Comparison of ENCODE assay signal across 26 mouse cellular contexts in genomic region chr13:33930912-33931311, GRCm38 (mm10). TPM values are rescaled to one million over a fixed set of nuclear protein-coding genes. Genes with fewer than 3 reads are reported as not detected.
DNase-seq lines count a peak whose midpoint lies in the region; ATAC-seq lines count a peak whose summit lies in the region.
"Had no signal": no experiment of that assay in that cellular context is flagged by ENCODE, and none has a peak within 500 bp of the region (broad histone marks: within the 10 kb centered on the region; RNA-seq: fewer than 3 reads in every experiment).

No protein-coding gene starts in this region.

- peak; percentile 31 for DNase-seq in adrenal gland, postnatal 10 days
- DNase-seq in adrenal gland, postnatal 4 days (ENCODE audit: low spot score in 2 of 2), result no peak
- DNase-seq in testis, postnatal 14 days (ENCODE audit: low spot score), result peak; percentile 27
- no peak for DNase-seq in testis, postnatal 10 days (ENCODE audit: low spot score)
- DNase-seq in heart, adult 9 months (ENCODE audit: low spot score in 2 of 2), result peak; percentile 78 to 79
- DNase-seq in skeletal muscle tissue, adult 2 months (ENCODE audit: low read depth, low spot score), result peak; percentile 47
- no peak for DNase-seq in layer of hippocampus, postnatal 10 days (ENCODE audit: low spot score in 2 of 2)
- DNase-seq: cerebellum, adult 11 months; cerebellum, postnatal 14 days; embryo, embryonic 11 days; forebrain, postnatal 0 days; kidney, postnatal 10 days; layer of hippocampus, postnatal 36 days; right cerebral cortex, postnatal 4 days; thymus, postnatal 25 days had no signal

- no peaks in the 10 kb centered on the region for H3K4me1 ChIP-seq in kidney, embryonic 14.5 days (ENCODE audit: control insufficient read depth, insufficient read depth, low read length)
- H3K4me1 ChIP-seq: neural tube, embryonic 12.5 days had no signal

- WGBS in kidney, embryonic 14.5 days, result 81% methylated on average over 3 of the region's 3 CpGs

- H3K4me3 ChIP-seq in kidney, embryonic 14.5 days (ENCODE audit: low read length), result no peak overlapping the region
- H3K4me3 ChIP-seq: hindbrain, embryonic 10.5 days; limb, embryonic 15.5 days; neural tube, embryonic 12.5 days had no signal

- H3K36me3 ChIP-seq in kidney, embryonic 14.5 days (ENCODE audit: control insufficient read depth, insufficient read depth, low read length), result no peaks in the 10 kb centered on the region
- H3K36me3 ChIP-seq: hindbrain, embryonic 10.5 days; neural tube, embryonic 12.5 days had no signal

- no peak overlapping the region for H3K4me2 ChIP-seq in kidney, embryonic 14.5 days (replicated peaks; ENCODE audit: low read depth, low read length)
- H3K4me2 ChIP-seq: limb, embryonic 15.5 days; midbrain, embryonic 11.5 days; neural tube, embryonic 12.5 days had no signal

- no peak overlapping the region for H3K9ac ChIP-seq in kidney, embryonic 14.5 days (ENCODE audit: low read depth, low read length)
- H3K9ac ChIP-seq: forebrain, postnatal 0 days; limb, embryonic 15.5 days; neural tube, embryonic 12.5 days had no signal

- no peaks in the 10 kb centered on the region for H3K9me3 ChIP-seq in kidney, embryonic 14.5 days (ENCODE audit: control insufficient read depth, low read length)
- H3K9me3 ChIP-seq: hindbrain, embryonic 10.5 days; limb, embryonic 15.5 days; neural tube, embryonic 12.5 days had no signal

- H3K27me3 ChIP-seq in kidney, embryonic 14.5 days (ENCODE audit: control insufficient read depth, insufficient read depth, low read length), result no peaks in the 10 kb centered on the region
- H3K27me3 ChIP-seq: CH12.LX; limb, embryonic 15.5 days; neural tube, embryonic 12.5 days had no signal

- no peak overlapping the region for H3K27ac ChIP-seq in kidney, embryonic 14.5 days (ENCODE audit: low read depth, low read length)
- H3K27ac ChIP-seq: hindbrain, embryonic 10.5 days; hindbrain, postnatal 0 days; limb, embryonic 15.5 days; neural tube, embryonic 12.5 days; stomach, postnatal 0 days had no signal

- no peak for ATAC-seq in kidney, embryonic 14.5 days (ENCODE audit: low FRiP score, low TSS enrichment)
- ATAC-seq: forebrain, postnatal 0 days; hindbrain, postnatal 0 days had no signal

RNA-seq across cellular contexts. Expression of gene Serpinb6c, which starts 25.4 kb away (rescaled TPM):
- total RNA-seq in adrenal gland, postnatal 10 days (2021), result under 1 TPM in 1 of 2 experiments, not detected in 1; 0.39 TPM
- under 1 TPM; 0.31 TPM for total RNA-seq in adrenal gland, postnatal 4 days (2021)
- polyA plus RNA-seq in kidney, embryonic 14.5 days (2014; fragmentation: Nextera tagmentation; extraction: Ambion mirVana), result 0.20 TPM in 1 of 2 replicates, not detected in the other
- under 1 TPM in 1 of 2 experiments, not detected in 1; 0.85 TPM for total RNA-seq in layer of hippocampus, postnatal 10 days (2021)
- total RNA-seq: CH12.LX; granulocyte monocyte progenitor cell, adult 5-6 weeks; hindbrain, postnatal 0 days; MEL had no signal
- polyA plus RNA-seq: hindbrain, embryonic 10.5 days; liver, embryonic 16.5 days had no signal

RNA-seq across cellular contexts. Expression of gene Nqo2, which starts 33.6 kb away (rescaled TPM):
- total RNA-seq in adrenal gland, postnatal 10 days (2021), result 10 to 100 TPM; 32.2 to 42.3 TPM
- total RNA-seq in adrenal gland, postnatal 4 days (2021), result 10 to 100 TPM; 39.6 to 40.3 TPM
- 26.2 and 29.6 TPM in 2 replicates for polyA plus RNA-seq in kidney, embryonic 14.5 days (2014; fragmentation: Nextera tagmentation; extraction: Ambion mirVana)
- 1 to 10 TPM; 6.4 to 7.4 TPM for total RNA-seq in layer of hippocampus, postnatal 10 days (2021)

Comparison
In these comparisons a context has a peak if more than half of its experiments do, and no peak if none do; other contexts are left out.
1. DNase-seq: peak in adrenal gland, postnatal 10 days (single experiment), testis, postnatal 14 days (single experiment), heart, adult 9 months (2 of 2) and skeletal muscle tissue, adult 2 months (single experiment); none in adrenal gland, postnatal 4 days (0 of 2), testis, postnatal 10 days (single experiment) and layer of hippocampus, postnatal 10 days (0 of 2).